Mouse (Mus musculus) c-Kit-positive CD71-negative TER-119-negative erythroid progenitor cells, embryonic 14.5 days (primary cell): ENCODE data around the gene 1700018B08Rik.

Experiments used
- DNase-seq: peaks from one replicate; pipeline ENCODE4 v3.0.0-alpha.2; 2013; ENCODE audit warnings: low read depth

Gene 1700018B08Rik

DNA sequence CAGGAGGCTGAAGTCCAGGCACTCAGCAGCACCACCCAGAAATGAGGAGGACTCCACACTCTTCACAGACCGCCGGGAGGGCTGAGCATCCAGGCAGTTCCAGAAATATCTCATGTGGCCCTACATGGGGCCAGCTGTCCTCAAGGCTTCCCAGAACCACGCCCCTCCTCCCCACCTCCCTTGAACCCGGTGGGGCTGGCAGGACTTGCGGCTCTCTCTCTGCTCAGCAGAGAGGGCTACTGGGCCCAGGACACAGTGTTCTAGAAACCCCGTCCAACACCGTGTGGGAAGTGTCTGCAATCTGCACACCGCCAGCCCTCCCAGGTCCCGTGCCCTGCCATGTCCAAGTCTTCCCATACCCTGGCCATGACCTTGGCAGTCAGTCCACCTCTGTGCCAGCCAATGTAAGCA is 18.8 kb upstream of the 1700018B08Rik start:
- DNase-seq, result no peak

DNA sequence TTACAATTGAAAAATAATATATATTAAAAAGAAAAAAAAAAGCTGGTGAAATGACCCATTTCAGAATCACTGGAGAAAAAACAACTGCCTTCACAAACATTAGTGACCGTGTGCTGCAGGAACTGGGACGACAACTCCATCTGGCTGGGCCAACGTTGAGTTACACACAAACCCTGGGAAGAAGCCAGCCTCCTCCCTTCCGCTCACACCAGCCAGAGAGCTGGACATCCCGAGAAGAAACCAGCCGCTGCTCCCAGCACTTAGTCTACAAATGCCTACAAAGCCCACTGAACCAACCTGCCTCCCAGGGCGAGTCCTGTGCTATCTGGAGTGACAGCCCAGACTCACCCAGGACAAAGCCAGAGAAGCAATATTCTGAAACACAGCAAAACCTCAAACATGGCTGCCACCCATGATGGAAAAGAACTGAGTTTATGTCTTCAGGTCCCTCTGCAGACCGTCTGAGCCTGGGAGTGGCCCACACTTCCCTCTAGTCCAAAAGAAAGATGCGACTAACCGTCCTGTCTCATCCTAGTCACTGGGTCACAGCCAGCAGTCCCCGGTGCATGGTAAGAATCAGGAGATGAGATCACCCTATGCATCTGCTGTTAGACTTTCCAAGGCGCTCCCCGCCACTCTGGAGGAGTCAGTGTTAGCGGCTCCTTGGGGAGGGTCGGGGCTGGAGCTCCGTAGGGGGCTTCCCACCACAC is 17.7 kb upstream of the 1700018B08Rik start:
- no peak for DNase-seq

DNA sequence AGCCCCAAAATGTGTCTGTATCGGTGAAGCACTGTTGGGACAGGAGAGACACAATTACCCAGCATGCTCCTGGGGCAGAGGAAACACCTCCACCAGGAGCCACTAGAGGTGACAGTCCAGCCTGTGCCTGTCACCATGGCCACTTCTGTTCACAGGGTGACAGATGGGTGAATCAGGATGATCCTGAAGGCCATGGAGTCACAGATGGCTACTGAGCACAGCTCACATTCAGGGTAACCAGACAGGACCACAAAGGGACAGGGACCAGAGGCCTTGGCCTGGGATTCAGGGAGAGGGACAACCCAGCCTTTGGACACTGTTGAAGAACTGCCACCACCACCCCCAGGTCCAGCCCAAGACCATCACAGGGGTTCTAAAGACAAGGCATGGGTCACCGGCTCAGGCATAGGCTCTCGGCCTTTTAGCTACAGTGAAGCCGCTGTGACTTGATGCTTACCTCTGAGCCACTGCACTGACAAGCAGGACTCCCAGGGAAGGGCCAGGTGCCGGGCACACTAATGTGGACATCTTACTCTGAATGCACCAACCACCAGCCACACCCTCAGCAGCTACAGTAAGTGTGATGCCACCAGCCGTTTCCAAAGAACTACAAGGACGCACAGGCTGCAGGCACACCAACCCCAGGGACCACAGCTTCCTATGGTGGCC is 16.4 kb upstream of the 1700018B08Rik start:
- DNase-seq, result no peak

DNA sequence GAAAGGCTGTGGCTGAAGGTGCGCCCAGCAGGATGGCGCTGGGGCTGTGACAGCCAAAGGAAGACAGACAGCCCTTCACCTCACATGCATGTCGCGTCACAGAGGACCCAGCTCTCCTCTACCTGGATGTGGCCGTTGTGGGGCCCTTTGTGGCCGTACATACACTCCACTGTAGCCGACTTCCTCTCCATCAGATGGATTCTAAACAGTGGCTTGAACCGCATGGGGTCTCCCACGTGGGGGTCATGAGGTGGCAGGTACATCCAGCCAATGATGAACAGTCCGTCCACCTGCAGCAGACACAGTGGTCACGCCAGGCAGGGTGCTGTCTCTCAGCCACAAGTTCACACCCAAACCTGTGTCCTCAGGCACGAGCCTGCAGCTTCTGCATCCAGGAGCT is 15.7 kb upstream of the 1700018B08Rik start:
- DNase-seq, result no peak

DNA sequence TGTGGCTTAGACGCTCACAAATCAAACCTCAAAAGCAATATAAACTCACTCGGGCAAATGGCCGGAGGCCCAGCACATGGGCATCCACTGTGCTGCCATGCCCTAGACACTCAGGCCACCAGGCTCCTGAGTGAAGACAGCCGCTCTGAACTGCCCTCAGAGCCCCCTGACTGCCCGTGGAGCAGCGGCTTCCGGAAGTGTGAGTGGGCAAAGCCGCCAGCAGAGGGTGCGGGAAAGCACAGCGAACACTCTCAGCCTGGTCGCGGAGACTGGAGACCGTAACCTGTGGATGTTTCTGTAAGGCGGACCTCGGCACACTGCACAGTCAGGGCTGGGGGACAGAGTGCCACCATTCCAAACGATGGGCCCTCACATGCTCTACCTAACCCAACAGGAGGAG is 14.4 kb upstream of the 1700018B08Rik start:
- DNase-seq, result no peak

DNA sequence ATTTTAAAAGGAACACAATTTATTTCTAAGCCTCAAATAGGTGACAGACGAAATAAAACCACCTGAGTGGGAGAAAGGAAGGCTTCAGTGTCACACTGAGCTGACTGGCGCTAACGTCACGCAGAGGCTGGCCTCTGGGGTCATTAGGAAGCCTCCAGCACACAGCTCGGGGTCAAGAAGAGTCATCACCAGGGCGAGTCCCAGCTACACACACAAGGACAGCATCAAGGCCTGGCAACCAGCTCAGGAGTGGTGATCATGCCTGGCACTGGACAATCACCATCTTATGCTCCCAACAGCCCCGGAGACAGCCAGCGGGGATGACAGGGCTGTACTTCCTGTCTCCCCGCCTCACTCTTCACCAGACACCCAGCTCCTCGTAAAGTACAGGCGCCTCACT is 13.6 kb upstream of the 1700018B08Rik start:
- DNase-seq, result no peak

DNA sequence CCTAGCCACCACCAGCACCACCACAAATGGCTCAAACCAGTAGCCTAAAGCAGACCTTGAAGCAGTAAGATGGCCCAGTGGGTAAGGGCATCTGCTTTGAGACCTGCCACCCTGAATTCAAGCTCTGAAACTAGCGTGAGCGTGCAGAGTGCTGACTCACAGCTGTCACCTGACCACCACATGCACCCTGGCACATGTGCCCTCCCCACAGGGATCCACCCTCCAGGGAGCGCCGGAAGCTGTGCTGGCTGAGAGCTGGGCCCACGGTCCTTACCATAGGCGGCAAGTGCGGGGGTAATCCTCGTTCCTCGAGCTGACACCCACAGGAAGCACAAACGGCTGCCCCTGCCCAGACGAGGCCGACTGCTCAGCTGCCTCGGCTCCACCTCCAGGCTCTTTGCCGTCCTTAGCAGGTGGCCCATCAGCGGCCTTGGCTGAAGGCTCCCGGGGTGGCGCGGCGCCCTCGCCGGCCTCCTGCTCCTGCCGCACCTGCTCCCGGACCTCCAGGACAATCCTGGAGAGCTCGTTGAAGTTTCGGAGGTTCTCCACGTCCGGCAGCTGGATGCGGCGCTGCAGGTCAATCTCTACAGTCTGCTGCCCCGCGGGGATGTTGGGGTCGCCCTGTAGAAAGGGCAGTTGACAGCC is 9.8 kb upstream of the 1700018B08Rik start:
- DNase-seq, result no peak

DNA sequence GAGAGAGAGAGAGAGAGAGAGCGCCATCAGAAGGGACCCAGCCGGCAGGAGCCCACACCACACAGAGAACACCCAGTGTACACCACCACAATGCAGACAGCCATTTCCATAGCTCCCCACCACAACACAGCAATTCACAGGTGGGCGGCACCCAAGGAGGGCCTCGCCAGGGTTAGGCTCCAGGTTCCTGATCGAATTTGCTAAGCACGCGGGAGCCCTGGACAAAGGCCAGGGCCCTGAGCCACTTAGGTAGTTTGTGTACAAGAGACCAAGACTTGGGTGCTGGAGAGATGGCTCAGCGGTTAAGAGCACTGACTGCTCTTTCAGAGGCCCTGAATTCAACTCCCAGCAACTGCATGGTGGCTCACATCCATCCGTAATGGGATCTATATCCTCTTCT is 8.4 kb upstream of the 1700018B08Rik start:
- no peak for DNase-seq

DNA sequence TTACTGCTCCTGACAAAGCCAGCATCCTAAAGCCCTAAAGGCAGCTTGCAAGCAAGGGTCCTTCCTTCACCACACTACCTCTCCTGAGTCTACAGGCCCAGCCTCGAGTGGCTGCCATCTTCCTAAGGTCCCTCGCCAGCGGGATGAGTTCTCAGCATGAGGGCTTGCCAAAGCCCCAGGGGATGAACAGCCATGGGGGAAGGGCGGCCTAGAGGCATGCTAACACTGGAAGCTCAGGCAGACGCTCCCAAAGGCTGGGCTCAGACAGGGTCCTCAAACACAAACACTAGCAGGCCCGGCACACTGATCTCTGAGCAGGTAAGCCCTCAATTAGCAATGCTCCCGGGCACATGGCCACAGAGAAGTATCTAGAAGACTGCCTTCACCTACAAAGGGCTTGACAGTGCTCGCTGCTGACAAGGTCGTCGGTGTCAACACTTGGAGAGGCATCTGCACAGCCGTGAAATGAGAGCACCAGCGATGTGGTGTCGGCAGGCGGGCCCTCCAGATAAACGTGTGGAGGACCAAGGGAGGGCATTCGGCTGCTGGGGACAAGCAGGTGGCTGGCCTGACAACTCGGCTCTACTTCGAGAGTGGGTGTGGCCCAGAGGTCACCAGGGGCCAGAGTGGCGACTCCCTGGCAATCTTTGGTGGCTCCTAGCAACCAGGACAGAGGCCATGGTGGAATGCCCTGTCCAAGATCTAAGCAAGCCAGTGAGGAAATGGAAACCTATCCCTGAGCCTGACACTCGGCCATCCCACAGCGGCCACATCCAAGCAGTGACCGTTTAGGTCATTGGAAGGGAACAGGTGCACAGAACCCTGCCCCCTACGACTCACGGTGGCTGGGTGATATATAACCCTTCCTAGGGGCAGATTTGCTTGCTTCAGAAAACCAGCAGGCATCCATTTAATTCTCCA is 7.2 kb upstream of the 1700018B08Rik start:
- DNase-seq, result no peak

DNA sequence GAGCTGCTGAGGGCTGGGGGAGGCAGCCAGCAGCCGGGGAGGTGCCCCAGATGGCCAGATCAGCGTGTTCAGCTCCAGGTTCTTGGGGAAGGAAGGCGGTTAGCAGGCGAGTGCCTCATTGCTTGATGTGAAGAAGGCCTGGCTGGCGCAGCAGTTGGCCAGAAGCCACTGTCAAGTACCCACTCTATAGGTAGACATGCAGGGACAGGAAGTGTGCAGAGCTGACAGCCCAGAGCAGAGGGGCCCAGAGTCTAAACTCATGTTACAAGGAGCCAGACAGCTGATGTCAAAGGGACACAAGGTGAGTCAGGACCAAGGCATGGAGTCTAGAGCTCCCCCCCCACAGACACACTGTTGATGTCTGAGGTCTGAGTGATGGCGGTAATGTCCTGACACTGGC is 5.9 kb upstream of the 1700018B08Rik start:
- DNase-seq, result no peak

DNA sequence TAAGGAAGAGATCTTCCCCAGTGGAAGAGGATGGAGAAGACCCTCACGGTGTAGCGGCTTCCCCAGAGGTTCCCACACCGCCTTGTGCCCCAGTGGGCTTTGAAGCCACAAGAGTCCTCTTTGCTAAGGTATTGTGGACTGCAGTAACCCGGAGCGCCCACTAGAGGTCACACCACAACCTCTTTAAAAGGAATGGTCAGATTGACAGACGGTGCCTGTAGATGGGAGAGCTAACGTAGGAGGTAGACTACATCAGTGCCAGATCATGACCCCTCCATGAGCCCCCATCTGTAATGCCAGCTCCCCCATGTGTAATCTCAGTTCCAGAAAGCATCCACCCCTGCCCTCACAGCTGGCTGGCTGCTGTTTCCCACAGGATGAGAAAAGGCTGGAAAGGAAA is 3.0 kb upstream of the 1700018B08Rik start:
- peak; percentile 72 for DNase-seq

DNA sequence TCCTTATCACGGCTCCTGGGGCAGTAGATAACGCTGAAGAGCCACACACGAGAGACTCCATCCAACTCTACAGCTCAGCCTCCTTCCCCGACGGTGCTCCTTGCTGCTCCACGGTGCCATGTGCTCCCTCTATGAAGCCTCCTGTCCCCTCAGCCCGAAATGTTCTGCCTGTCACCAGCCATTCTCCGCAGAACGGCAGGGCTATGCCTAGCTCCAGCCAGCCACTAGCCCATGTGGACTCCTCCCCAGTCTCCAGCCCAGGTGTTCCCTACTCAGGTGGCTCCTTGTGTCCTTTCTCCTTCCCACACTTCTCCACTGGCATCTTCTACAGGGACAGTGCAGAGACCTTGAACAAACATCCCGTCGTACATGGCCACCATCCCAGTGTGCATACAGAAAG is 816 bp upstream of the 1700018B08Rik start:
- DNase-seq, result no peak

DNA sequence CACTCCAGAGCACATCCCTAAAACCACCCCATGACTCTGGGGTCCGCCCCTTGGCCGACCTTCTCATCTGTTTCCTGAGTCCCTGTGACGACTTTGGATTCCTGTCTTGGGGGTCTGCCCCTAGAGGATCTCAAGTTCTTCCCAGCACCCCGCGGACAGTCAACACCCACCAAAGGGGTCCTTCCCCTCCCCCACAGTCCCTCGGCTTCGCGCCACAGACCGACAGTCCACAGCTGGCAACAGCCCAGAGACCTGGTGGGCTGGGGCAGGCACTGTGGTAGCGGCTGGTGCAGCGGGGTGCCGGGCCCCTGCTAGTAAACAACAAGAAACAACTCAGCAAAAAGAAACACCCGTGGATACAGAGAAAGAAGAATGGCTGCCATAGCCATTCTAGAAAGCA is 1.2 kb downstream of the 1700018B08Rik start:
- DNase-seq, result no peak

DNA sequence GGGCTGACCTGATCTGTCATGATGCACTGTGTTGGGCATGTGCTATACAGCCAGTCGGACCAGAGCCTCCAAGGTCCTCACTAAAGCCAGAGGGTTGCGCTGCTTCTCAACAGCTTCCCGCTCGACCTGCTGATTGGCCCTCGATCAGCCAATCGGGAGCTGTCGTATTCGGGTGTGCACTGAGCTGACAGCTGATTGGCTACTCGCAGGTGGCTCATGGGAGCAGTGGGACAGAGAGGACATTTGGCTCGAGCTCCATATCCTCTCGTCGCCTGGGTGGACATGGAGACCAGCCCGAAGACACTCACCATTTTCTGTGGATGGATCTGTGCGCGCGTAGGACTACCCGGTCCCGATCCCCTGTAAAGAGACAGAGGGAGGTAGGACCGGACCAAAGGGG is 2.3 kb downstream of the 1700018B08Rik start:
- DNase-seq, result no peak

DNA sequence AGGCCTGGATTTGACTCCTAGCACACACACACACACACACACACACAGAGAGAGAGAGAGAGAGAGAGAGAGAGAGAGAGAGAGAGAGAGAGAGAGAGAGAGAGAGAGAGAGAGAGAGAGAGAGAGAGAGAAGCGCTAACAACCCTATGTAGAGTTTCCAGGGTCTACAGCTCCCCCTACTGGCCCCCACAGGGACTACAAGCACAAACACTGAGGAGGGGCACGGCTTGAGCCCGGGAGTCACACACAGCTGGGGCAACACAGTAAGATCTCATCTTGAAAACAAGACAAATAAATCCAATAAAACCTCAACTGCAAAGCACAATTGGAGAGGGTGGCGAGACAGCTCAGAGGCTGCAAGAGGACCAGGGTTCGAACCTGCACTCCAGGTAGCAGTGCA is 11.7 kb downstream of the 1700018B08Rik start:
- peak; percentile 24 for DNase-seq

DNA sequence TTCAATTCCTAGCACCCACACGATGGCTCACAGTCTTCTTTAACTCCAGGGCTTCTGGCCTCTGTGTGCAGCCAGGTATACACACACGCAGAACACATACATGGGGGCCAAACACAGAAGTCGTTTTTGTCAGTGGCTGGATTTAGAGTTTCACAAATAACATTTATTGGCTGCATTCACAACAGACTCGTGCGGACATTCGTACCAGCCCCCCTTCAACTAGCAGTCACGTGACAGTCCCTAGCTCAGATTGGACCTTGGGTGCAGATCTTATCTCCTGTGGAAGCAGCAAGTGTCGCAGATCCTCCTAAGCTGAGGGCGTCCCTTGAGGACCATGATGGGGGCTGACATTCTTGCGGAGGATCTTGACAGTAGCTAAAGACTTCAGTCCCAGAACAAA is 13.5 kb downstream of the 1700018B08Rik start:
- DNase-seq, result no peak

DNA sequence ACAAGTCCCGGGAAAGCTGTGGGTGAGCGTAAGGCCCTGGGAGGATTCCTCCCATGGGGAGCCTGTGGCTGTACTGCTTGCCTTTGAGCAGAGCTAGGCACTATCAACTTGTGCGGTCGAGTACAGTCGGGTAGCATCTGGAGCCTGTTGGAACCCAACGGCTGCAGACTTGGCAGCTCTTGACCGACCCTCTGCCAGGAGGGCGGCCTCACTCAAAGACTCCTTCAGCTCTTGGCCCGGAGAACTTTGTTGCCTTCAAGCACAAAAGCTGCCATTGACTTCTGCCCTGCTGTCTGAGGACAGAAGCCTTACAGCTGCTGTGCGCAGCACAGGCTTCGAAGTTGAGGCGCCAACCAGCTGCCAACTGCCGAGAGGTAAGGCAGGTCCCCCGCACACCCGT is 15.3 kb downstream of the 1700018B08Rik start:
- no peak for DNase-seq

DNA sequence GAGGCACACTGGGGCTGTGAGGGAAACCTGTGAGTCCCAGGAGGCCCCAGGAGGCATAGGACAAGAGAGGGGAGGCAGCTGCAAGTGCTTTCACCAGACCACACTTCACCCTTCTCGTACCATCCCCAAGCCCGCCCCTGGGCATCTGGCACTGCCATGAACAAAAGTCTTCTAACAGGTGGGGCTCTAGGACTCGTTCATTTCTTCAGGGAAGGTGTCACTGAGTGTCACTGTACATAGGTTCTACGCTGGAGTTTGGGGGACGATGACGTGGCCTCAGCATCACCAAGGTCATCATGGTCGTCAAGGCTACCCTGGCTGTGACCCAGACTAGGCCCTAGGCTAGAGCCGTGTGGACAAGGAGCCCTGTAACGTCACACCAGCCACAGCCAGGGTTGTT is 16.4 kb downstream of the 1700018B08Rik start:
- DNase-seq, result no peak

DNA sequence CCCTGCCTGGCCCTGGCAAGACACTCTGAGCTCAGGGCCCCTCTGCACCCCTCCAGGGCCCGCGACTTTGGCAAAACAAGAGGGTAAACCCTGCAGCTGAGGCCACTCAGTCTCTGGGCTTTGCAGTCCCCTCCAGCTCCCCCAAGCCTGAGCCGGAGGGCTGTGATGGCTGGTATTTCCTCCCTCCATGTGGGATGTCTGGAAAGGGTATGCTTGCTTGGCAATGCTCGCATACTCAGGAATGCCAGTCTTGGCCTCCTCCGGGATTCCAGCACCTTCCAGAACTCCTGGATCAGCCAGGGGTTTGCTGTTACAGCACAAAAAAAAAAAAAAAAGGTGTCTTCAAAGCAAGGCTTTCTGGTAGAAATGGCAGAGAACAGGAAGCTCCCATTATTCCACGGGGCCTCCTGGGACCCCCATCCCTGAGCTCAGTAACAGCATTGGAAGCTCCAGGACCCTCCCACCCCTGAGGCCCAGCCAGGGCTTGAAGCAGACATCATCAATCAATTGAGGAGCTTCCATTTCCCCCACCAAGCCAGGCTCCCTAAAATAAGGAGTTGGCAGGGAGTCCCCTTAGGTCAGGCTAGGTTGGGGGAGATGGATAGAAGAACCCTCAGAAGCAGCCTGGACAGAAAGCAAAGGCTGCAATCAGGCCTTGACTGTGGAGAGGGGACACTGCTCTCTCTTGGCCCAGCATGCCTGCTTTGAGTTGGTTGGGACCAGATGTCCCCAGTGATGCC is 17.1 kb downstream of the 1700018B08Rik start:
- no peak for DNase-seq

DNA sequence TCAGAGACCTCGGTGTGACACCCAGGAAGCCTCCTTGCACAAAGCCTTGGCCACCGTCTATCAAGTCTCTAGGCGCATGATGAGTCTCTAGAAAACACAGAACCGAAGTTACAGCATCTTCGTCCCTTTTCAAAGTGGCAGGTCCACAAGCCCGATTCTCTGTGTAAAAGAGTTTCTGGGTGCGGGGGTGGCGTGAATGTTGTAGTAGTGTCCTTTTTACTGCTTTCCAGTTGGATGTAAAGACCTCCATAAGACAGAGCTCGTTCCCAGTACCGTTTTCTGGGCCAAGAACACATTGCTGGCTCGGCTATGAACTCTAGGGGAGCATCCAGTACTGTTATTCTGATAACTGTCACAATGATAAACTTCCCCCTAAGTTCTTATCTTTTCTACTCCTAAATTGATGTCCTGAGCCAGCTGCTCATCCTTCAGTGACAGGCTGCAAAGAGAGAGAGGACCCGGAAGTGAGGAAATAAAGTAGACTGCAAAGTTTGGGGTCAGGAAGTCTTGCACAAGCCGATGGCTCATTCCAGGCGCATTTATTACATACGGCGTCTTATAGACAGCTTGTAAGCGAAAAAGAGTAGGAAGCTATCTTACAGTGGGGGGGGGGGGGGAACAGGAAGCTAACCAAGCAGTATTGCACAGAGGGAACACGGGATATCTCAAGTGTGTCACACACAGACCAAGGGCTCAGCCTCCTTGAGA is 18.9 kb downstream of the 1700018B08Rik start:
- DNase-seq, result no peak

DNA sequence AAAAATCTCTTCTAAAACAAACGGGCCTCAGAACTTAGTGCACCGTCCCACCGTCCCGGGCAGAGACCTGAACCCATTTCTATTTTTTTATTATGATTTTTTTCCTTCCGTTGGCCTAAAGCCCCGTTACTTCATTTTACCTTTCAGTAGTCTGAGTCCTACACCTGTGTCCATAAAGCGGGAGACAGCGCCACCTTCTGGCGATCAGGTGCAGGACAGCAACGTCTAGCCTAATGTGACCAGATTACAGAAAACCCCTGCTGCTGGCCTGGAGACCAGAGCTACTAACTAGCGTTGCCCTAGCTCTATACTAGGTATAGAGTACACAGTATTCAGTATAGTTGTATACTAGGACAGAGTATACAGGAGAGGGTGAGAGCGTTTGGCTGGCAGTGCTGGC is 30.7 kb downstream of the 1700018B08Rik start:
- DNase-seq, result peak; percentile 53
